Mouse (Mus musculus): ENCODE measurements around the gene Fem1a. TPM values are rescaled to one million over a fixed set of nuclear protein-coding genes. Genes with fewer than 3 reads are reported as not detected.
"Not testable (repeated sequence)": the region's sequence is repeated elsewhere in the genome, so short reads cannot be mapped to it uniquely, and the experiment has no call there.

Gene Fem1a
- polyA plus RNA-seq, 1 experiment from 2014 or later, result 5.7 TPM

DNA sequence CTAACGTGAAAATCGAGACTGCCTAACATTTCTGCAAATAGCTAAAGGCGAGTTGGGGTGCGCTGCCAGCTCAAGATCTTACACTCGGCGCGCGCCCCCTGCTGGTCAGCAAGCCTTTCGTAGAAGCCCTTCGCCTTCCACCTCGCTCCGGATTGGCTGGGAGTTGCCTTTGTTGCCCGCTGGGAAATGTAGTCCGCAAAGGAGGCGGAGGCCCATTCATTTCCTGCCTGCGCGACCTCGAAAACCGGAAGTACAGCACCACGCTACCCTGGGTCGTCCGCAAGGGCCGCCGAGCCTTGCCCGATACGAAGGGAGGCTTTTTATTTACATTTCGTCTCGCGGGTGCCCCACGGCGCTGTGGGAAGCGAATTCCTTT is 759 bp upstream of the Fem1a start:
- Histone ChIP-seq H3K27ac (replicated peaks) (peak overlapping the region; percentile 95), H3K27me3 (no peaks in the 10 kb centered on the region), H3K4me3 (replicated peaks) (peak overlapping the region; percentile 74), H3K4me2 (peak overlapping the region; percentile 96), H3K36me3 (replicated peaks) (peaks cover 32% of the 10 kb centered on the region), H3K9me3 (replicated peaks) (no peaks in the 10 kb centered on the region), H3K4me1 (replicated peaks) (peaks cover 51% of the 10 kb centered on the region), H3K9ac (peak overlapping the region; percentile 71)
- WGBS (ENCODE audit: insufficient replicate concordance), result under 1% methylated on average over 32 of the region's 32 CpGs
- peak; percentile 88 for ATAC-seq (ENCODE audit: insufficient read depth)

DNA sequence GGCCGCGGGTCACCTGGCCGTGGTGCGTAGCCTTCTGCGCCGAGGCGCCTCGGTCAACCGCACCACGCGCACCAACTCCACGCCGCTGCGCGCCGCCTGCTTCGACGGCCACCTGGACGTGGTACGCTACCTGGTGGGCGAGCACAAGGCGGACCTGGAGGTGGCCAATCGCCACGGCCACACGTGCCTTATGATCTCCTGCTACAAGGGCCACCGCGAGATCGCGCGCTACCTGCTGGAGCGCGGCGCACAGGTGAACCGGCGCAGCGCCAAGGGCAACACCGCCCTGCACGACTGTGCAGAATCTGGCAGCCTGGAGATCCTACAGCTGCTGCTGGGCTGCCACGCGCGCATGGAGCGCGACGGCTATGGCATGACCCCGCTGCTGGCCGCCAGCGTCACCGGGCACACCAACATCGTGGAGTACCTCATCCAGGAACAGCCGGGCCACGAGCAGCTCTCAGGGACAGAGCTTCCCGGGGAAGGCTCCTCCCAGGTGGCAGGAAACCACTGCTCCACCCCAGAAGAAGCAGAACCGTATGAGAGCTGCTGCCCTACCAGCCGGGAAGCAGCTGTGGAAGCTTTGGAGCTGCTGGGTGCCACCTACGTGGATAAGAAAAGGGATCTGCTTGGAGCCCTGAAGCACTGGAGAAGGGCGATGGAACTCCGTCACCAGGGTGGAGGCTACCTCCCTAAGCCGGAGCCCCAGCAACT is 728 bp downstream of the Fem1a start:
- Histone ChIP-seq H3K27ac (replicated peaks) (peak overlapping the region; percentile 82), H3K4me3 (replicated peaks) (peak overlapping the region; percentile 74), H3K36me3 (replicated peaks) (peaks cover 47% of the 10 kb centered on the region), H3K9ac (peak overlapping the region; percentile 71), H3K4me2 (peak overlapping the region; percentile 96), H3K4me1 (replicated peaks) (peaks cover 52% of the 10 kb centered on the region), H3K9me3 (replicated peaks) (no peaks in the 10 kb centered on the region), H3K27me3 (no peaks in the 10 kb centered on the region)
- ATAC-seq (ENCODE audit: insufficient read depth), result no peak
- WGBS (ENCODE audit: insufficient replicate concordance), result 5% methylated on average over 58 of the region's 58 CpGs

DNA sequence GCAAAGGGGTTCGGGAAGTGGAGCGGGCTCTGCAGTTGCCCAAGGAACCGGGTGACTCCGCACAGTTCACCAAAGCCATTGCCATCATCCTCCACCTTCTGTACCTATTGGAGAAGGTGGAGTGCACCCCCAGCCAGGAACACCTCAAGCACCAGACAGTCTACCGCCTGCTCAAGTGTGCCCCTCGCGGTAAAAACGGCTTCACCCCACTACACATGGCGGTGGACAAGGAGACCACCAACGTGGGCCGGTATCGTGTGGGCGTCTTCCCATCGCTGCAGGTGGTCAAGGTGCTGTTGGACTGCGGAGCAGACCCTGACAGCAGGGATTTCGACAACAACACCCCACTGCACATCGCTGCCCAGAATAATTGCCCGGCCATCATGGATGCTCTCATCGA is 1.7 kb downstream of the Fem1a start:
- Histone ChIP-seq H3K36me3 (replicated peaks) (peaks cover 56% of the 10 kb centered on the region), H3K4me3 (replicated peaks) (peak overlapping the region; percentile 74), H3K4me2 (peak overlapping the region; percentile 96), H3K4me1 (replicated peaks) (peaks cover 56% of the 10 kb centered on the region)
- H3K27me3 ChIP-seq; H3K9me3 ChIP-seq (replicated peaks); H3K9ac ChIP-seq; H3K27ac ChIP-seq (replicated peaks); ATAC-seq (ENCODE audit: insufficient read depth): not testable (repeated sequence)
- WGBS (ENCODE audit: insufficient replicate concordance), result 83% methylated on average over 19 of the region's 19 CpGs

DNA sequence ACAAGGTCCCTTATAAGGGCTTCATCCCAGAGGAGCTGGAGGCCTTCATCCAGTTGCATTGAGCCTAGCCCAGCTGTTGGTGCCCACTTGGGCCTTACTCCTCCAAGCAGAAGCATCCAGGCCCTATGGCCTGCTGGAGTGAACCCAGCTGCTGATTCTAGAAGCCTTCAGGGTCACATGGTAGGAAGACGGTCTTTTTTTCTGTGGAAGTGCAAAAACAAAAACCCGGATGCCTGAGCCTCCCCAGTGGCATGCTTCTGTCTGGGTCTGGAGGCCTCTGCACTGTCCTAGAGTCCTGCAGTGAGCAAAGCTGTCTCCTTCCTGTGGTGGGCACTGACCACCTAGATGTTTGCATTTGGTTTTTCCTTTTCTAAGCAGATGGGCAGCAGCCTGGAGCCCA is 2.2 kb downstream of the Fem1a start:
- Histone ChIP-seq H3K4me3 (replicated peaks) (0 out of 2 replicates have a peak overlapping the region, but pooled peaks have one; percentile 5), H3K4me1 (replicated peaks) (peaks cover 57% of the 10 kb centered on the region), H3K4me2 (peak overlapping the region; percentile 96), H3K36me3 (replicated peaks) (peaks cover 56% of the 10 kb centered on the region)
- not testable (repeated sequence) for H3K9ac ChIP-seq; H3K27ac ChIP-seq (replicated peaks); ATAC-seq (ENCODE audit: insufficient read depth); H3K9me3 ChIP-seq (replicated peaks); H3K27me3 ChIP-seq
- WGBS (ENCODE audit: insufficient replicate concordance), result 56% methylated on average over 2 of the region's 2 CpGs

DNA sequence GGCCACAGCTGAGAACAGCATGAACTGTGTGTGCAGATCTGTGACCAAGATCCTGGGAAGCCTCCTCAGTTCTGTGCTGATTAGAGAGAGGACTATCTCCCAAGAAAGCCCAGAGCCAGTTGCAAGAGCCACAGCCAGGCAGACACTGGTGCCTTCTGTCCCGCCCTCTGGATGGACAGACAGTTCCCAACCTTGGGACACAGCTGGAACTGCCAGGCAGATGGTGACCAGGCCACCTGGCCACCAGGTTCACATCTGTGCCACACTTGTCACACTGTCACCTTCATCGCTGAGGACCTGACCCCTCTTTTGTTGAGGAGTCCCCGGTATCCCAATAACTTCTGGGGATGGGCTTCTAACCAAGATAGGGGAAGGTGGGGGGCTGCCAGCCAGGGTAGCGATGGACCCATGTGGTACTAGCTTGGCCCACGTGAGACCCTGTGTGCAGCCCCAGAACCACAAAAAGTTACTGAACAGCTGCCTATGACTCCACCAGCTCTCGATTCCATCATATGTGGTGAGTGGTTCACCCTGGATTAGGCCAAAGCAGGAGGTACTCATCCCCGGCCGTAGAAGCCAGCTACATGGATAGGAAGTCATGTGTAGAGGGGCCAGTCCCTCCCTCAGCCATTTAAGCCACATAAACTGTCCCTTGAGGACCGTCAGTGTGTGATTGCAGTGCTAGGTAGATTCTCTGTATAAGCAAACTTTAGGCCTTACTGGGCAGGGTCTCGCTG is 2.9 kb downstream of the Fem1a start:
- WGBS (ENCODE audit: insufficient replicate concordance), result 72% methylated on average over 10 of the region's 10 CpGs
- Histone ChIP-seq H3K9me3 (replicated peaks) (no peaks in the 10 kb centered on the region), H3K4me2 (peak overlapping the region; percentile 96), H3K36me3 (replicated peaks) (peaks cover 56% of the 10 kb centered on the region), H3K4me1 (replicated peaks) (peaks cover 61% of the 10 kb centered on the region), H3K27me3 (no peaks in the 10 kb centered on the region), H3K4me3 (replicated peaks) (no peak overlapping the region), H3K9ac (no peak overlapping the region), H3K27ac (replicated peaks) (no peak overlapping the region)
- ATAC-seq (ENCODE audit: insufficient read depth), result no peak

DNA sequence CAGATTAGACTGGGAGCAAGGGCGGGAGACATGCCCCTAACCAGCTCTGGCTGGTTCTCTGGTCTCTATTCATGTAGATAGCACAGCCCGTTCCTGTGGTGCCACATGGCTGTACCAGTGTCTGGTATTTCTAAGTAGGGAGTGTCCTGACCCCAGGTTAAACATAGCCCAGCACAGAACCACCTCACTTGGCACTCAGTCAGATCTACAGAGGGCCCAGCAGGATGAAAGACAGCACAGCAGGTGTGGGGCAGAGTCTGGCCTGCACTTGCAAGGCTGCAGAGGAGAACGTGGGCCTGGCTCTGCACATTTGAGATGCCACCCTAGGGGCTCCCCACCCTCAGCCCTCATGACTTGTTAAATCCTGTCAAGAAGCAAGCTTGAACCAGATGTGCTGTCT is 4.6 kb downstream of the Fem1a start:
- peaks cover 61% of the 10 kb centered on the region for H3K4me1 ChIP-seq (replicated peaks)
- H3K4me3 ChIP-seq (replicated peaks), result no peak overlapping the region
- peaks cover 56% of the 10 kb centered on the region for H3K36me3 ChIP-seq (replicated peaks)
- no peaks in the 10 kb centered on the region for H3K9me3 ChIP-seq (replicated peaks)
- H3K4me2 ChIP-seq, result no peak overlapping the region
- no peaks in the 10 kb centered on the region for H3K27me3 ChIP-seq
- H3K9ac ChIP-seq, result no peak overlapping the region
- no peak overlapping the region for H3K27ac ChIP-seq (replicated peaks)
- 59% methylated on average over 3 of the region's 3 CpGs for WGBS (ENCODE audit: insufficient replicate concordance)
- ATAC-seq (ENCODE audit: insufficient read depth), result no peak

DNA sequence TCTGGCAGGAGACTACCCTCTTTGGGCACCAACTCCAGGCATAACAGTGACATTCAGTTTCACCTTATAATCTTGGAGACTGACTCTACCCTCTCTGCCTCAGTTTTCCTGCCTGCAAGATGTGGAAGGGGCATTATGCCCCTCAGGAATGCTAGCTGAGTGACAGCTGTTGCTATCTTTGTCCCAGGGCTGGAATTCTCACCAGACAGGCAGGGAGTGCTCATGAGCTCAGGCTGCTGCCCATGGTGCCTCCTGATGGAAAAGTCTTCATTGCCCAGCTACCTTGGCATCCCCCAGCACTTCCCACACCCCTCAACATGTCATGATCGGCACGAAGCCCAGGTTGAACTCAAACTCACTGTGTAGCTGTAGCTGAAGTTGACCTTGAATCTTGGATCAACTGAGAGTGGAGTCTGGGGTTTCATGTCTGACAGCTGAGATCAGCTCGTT is 6.1 kb downstream of the Fem1a start:
- 60% methylated on average over 3 of the region's 3 CpGs for WGBS (ENCODE audit: insufficient replicate concordance)
- H3K9me3 ChIP-seq (replicated peaks), result no peaks in the 10 kb centered on the region
- no peaks in the 10 kb centered on the region for H3K27me3 ChIP-seq
- no peak overlapping the region for H3K9ac ChIP-seq
- no peak overlapping the region for H3K27ac ChIP-seq (replicated peaks)
- no peak overlapping the region for H3K4me3 ChIP-seq (replicated peaks)
- H3K36me3 ChIP-seq (replicated peaks), result peaks cover 55% of the 10 kb centered on the region
- H3K4me1 ChIP-seq (replicated peaks), result peaks cover 59% of the 10 kb centered on the region
- H3K4me2 ChIP-seq, result no peak overlapping the region
- no peak for ATAC-seq (ENCODE audit: insufficient read depth)

DNA sequence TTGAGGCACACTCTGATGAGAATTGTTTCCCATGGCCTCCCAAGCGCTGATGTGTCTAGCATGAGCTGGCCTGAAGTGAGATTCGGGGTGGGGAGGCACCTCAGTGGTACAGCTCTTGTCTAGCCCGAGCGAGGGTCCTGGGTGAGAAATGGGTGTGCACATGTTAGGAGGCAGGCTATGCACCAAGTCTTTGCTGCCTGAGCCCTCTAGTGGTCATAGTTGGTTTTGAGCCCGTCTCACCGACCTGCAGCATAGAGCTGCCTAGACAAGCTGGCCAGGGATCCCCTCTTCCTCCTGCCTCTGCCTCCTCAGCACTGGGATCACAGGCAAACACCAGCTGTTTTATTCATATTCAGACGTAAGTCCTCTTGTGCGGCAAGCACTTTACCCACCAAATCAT is 7.4 kb downstream of the Fem1a start:
- Histone ChIP-seq H3K4me3 (replicated peaks) (no peak overlapping the region), H3K27ac (replicated peaks) (no peak overlapping the region), H3K4me1 (replicated peaks) (peaks cover 49% of the 10 kb centered on the region), H3K36me3 (replicated peaks) (peaks cover 43% of the 10 kb centered on the region), H3K27me3 (no peaks in the 10 kb centered on the region), H3K4me2 (no peak overlapping the region), H3K9me3 (replicated peaks) (no peaks in the 10 kb centered on the region), H3K9ac (no peak overlapping the region)
- 18% methylated on average over 8 of the region's 8 CpGs for WGBS (ENCODE audit: insufficient replicate concordance)
- peak; percentile 37; the same call in 1 of the 2 replicates for ATAC-seq (ENCODE audit: insufficient read depth)

DNA sequence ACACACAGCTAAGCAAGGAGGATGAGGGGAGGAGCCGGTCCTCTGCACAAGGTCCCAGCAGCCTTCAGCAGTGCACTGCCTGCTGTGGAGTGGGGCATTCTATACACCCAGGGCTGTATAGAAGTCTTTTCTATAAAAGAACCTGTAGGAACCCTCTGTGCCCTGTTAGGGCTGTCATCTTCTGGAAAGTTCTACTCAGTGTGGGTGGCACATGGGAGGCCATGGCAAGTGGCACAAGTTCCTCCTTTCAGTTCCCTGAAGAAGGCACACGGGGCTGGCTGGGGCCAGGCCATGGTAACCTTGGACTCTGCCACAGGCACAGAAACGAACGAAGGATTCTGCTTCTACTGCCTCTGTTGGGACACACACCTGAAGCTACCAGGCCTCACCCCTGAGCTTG is 8.4 kb downstream of the Fem1a start:
- Histone ChIP-seq H3K4me1 (replicated peaks) (peaks cover 49% of the 10 kb centered on the region), H3K4me2 (no peak overlapping the region), H3K27me3 (no peaks in the 10 kb centered on the region), H3K9ac (no peak overlapping the region), H3K4me3 (replicated peaks) (no peak overlapping the region), H3K36me3 (replicated peaks) (peaks cover 36% of the 10 kb centered on the region), H3K9me3 (replicated peaks) (no peaks in the 10 kb centered on the region), H3K27ac (replicated peaks) (0 out of 2 replicates have a peak overlapping the region, but pooled peaks have one; percentile 45)
- 71% methylated on average over 4 of the region's 4 CpGs for WGBS (ENCODE audit: insufficient replicate concordance)
- ATAC-seq (ENCODE audit: insufficient read depth), result no peak

DNA sequence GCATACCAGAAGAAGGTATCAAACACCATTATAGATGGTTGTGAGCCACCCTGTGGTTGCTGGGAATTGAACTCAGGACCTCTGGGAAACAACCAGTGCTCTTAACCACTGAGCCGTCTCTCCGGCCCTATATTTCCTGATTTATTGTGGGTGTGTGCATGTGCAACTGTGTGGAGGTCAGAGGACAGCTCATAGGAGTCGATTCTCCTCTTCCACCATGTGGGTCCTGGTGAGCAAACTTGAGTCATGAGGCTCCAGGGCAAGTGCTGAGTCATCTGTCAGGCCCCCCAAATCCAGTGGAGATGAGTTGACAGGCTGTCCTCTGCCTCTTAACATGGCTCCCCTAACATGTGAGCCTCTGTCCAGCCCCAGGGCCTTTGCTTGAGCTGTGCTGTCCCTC is 9.3 kb downstream of the Fem1a start:
- ATAC-seq (ENCODE audit: insufficient read depth), result no peak
- no peaks in the 10 kb centered on the region for H3K9me3 ChIP-seq (replicated peaks)

DNA sequence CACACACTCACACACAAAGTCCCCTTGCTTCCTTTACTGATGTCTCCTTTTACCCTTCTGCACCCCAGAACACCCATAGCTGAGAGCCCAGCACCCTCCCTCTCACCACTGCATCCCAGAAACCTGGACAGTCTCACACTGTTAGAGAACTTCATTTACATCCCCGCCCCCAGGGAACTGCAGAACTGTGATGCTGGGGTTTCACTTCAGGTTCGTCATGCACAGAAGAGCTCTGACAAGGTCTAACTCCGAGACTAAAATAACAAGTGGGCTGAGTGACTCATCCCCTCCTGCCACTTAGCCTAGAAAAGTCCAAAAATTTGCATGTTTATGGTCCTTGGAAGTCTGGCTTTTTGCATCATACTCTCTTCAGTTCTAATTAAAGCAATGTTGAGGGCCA is 9.7 kb downstream of the Fem1a start:
- Histone ChIP-seq H3K9ac (no peak overlapping the region), H3K9me3 (replicated peaks) (no peaks in the 10 kb centered on the region), H3K27me3 (no peaks in the 10 kb centered on the region), H3K27ac (replicated peaks) (peak overlapping the region; percentile 35; the same call in 1 of the 2 replicates), H3K36me3 (replicated peaks) (peaks cover 36% of the 10 kb centered on the region), H3K4me3 (replicated peaks) (no peak overlapping the region), H3K4me2 (no peak overlapping the region), H3K4me1 (replicated peaks) (peaks cover 38% of the 10 kb centered on the region)
- 56% methylated on average over 3 of the region's 3 CpGs for WGBS (ENCODE audit: insufficient replicate concordance)
- no peak for ATAC-seq (ENCODE audit: insufficient read depth)

More for the DNA sequence above, 9.3 kb downstream of the Fem1a start:
- WGBS (ENCODE audit: insufficient replicate concordance), result 70% methylated on average over 3 of the region's 3 CpGs
- H3K9ac ChIP-seq, result no peak overlapping the region
- no peaks in the 10 kb centered on the region for H3K27me3 ChIP-seq
- H3K4me1 ChIP-seq (replicated peaks), result peaks cover 41% of the 10 kb centered on the region
- peaks cover 36% of the 10 kb centered on the region for H3K36me3 ChIP-seq (replicated peaks)
- H3K27ac ChIP-seq (replicated peaks), result 0 out of 2 replicates have a peak overlapping the region, but pooled peaks have one; percentile 35
- H3K4me3 ChIP-seq (replicated peaks), result no peak overlapping the region
- H3K4me2 ChIP-seq, result no peak overlapping the region

Data from liver, embryonic 15.5 days (tissue).